Comparison of ENCODE assay signal across 1 mouse cellular context in genomic region chr11:115722638-115723037, GRCm38 (mm10).
TF ChIP-seq lines count a peak whose summit lies in the region.

No protein-coding gene starts in this region.

TF ChIP-seq in CH12.LX, 34 proteins besides CTCF, POLR2A, EP300 and RAD21 (continued from another document):
- TF ChIP-seq JUND (conservative IDR thresholded peaks at IDR 0.05; ENCODE audit: low read depth, low read length), result no peak
- TF ChIP-seq ZC3H11A (IDR thresholded peaks at IDR 0.05; ENCODE audit: low read depth, low read length), result peak; percentile 86
- TF ChIP-seq NELFE (IDR thresholded peaks at IDR 0.05; ENCODE audit: low read depth, low read length), result peak; percentile 50; the same call in 1 of the 2 replicates
- no peak for TF ChIP-seq CHD2 (IDR thresholded peaks at IDR 0.05; ENCODE audit: low read length)
- peak; percentile 58; the same call in 1 of the 2 replicates for TF ChIP-seq MEF2A (IDR thresholded peaks at IDR 0.05; ENCODE audit: borderline replicate concordance, low read depth, low read length)
- TF ChIP-seq USF1 (IDR thresholded peaks at IDR 0.05; ENCODE audit: low read depth, low read length), result no peak
- TF ChIP-seq MAFK (IDR thresholded peaks at IDR 0.05; ENCODE audit: insufficient replicate concordance, low read length), result no peak
- no peak for TF ChIP-seq SIN3A (IDR thresholded peaks at IDR 0.05; ENCODE audit: low read length)
- no peak for TF ChIP-seq GABPA (IDR thresholded peaks at IDR 0.05; ENCODE audit: insufficient replicate concordance, low read depth, low read length)
- peak; percentile 97 for TF ChIP-seq SMC3 (IDR thresholded peaks at IDR 0.05; ENCODE audit: low read depth, low read length)
- TF ChIP-seq ELF1 (IDR thresholded peaks at IDR 0.05; ENCODE audit: low read depth, low read length), result peak; percentile 29
- TF ChIP-seq USF2 (conservative IDR thresholded peaks at IDR 0.05; ENCODE audit: low read depth, low read length), result no peak
- no peak for TF ChIP-seq PAX5 (IDR thresholded peaks at IDR 0.05; ENCODE audit: low read length)
- no peak for TF ChIP-seq HCFC1 (IDR thresholded peaks at IDR 0.05; ENCODE audit: low read depth, low read length)
